Mouse (Mus musculus) embryonic facial prominence, embryonic 14.5 days (tissue): ENCODE data around the gene Atpaf1. TPM values are rescaled to one million over a fixed set of nuclear protein-coding genes. Genes with fewer than 3 reads are reported as not detected.

Experiments
- ATAC-seq: fragments of 200-750 bp; cut with Nextera tagmentation; 2 replicates; pipeline ENCODE4 v1.8.0; 2017; ENCODE audit warnings: low read depth, moderate number of reproducible peaks, moderate TSS enrichment
- DNase-seq: peaks from one replicate; pipeline ENCODE4 v3.0.0-alpha.2; 2015; ENCODE audit warnings: low spot score
- H3K27ac ChIP-seq: fragments of 300-500 bp; sonication (generic); replicated peaks from 2 replicates; pipeline ENCODE4 v1.5.1; 2014; ENCODE audit warnings: low read depth, mild to moderate bottlenecking, low read length, moderate library complexity
- H3K27me3 ChIP-seq: fragments of 300-500 bp; sonication (generic); replicated peaks from 2 replicates; pipeline ENCODE4 v1.6.1; 2014; ENCODE audit warnings: low read length; ENCODE audit not compliant: control insufficient read depth, insufficient read depth
- H3K36me3 ChIP-seq: fragments of 300-500 bp; sonication (generic); 2 replicates; pipeline ENCODE4 v1.6.1; 2014; ENCODE audit warnings: low read length, mixed read lengths; ENCODE audit not compliant: control insufficient read depth, insufficient read depth
- H3K4me1 ChIP-seq: fragments of 300-500 bp; sonication (generic); 2 replicates; pipeline ENCODE4 v1.6.1; 2014; ENCODE audit warnings: antibody characterized with exemption, low read length; ENCODE audit not compliant: control insufficient read depth, insufficient read depth
- H3K4me2 ChIP-seq: fragments of 300-500 bp; sonication (generic); 2 replicates; pipeline ENCODE4 v1.6.1; 2014; ENCODE audit warnings: low read depth, mild to moderate bottlenecking, low read length, moderate library complexity, mixed read lengths
- H3K4me3 ChIP-seq: fragments of 300-500 bp; sonication (generic); 2 replicates; pipeline ENCODE4 v1.5.1; 2014; ENCODE audit warnings: low read depth, mild to moderate bottlenecking, low read length
- H3K9ac ChIP-seq: fragments of 300-500 bp; sonication (generic); 2 replicates; pipeline ENCODE4 v1.6.1; 2014; ENCODE audit warnings: low read depth, mild to moderate bottlenecking, low read length, moderate library complexity, mixed read lengths
- H3K9me3 ChIP-seq: fragments of 300-500 bp; sonication (generic); 2 replicates; pipeline ENCODE4 v1.6.1; 2016; ENCODE audit warnings: low read length; ENCODE audit not compliant: control insufficient read depth
- WGBS: fragments of 180-500 bp; shearing (Covaris S2); extraction: QIAGEN DNeasy Blood & Tissue Kit; methylation state at CpG from one replicate; pipeline ENCODE4 v1.1.7; 2014; 5-methylcytosine and 5-hydroxymethylcytosine counted together
- polyA plus RNA-seq: library from polyadenylated mRNA; unstranded; fragments of >200 nt; fragmentation: Nextera tagmentation; extraction: Ambion mirVana; gene quantifications from 2 replicates; pipeline ENCODE4 v1.2.1, GENCODE M21; 2014

The Atpaf1 gene
- polyA plus RNA-seq, 1 experiment from 2014 or later = 54.4 TPM

GRCm38 (mm10) chr4:115831221-115831620 lies 46.6 kb downstream of the Atpaf1 start:
- Histone ChIP-seq H3K27me3 (no peaks in the 10 kb centered on the region), H3K9ac (no peak overlapping the region), H3K4me3 (no peak overlapping the region), H3K27ac (no peak overlapping the region), H3K4me1 (peaks cover 6% of the 10 kb centered on the region; the same call in 1 of the 2 replicates), H3K9me3 (no peaks in the 10 kb centered on the region), H3K4me2 (no peak overlapping the region), H3K36me3 (peaks cover 27% of the 10 kb centered on the region)
- no peak for DNase-seq
- no peak for ATAC-seq
- 91% methylated on average over 22 of the region's 22 CpGs for WGBS

GRCm38 (mm10) chr4:115832040-115832439 lies 47.4 kb downstream of the Atpaf1 start:
- Histone ChIP-seq H3K27me3 (no peaks in the 10 kb centered on the region), H3K9me3 (no peaks in the 10 kb centered on the region), H3K4me2 (no peak overlapping the region), H3K4me3 (no peak overlapping the region), H3K27ac (no peak overlapping the region), H3K36me3 (peaks cover 27% of the 10 kb centered on the region), H3K4me1 (peaks cover 6% of the 10 kb centered on the region; the same call in 1 of the 2 replicates), H3K9ac (no peak overlapping the region)
- DNase-seq = no peak
- ATAC-seq = no peak
- WGBS = 57% methylated on average over 2 of the region's 2 CpGs

DNA sequence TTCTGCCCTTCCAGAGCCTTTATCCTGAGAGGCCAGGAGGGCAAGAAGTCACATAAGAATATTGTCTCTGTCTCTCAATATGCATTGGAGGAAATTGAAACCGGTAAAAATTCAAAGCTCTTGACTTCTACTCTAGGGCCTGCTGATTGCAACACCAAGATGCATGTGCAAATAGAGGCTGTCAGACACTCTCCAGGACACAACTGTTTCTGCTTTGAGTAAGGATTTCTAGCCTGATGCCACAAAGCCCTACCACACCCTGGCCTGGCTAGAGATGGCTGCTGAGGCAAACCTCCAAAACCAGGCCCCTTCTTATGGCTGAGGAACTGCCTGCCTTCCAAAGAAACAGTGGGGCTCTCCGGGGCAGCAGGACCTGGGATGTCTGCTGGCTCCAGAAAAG lies 51.0 kb downstream of the Atpaf1 start:
- no peak overlapping the region for H3K4me2 ChIP-seq
- H3K9me3 ChIP-seq = no peaks in the 10 kb centered on the region
- DNase-seq (no peak), ATAC-seq (no peak)
- peaks cover 7% of the 10 kb centered on the region for H3K4me1 ChIP-seq
- H3K36me3 ChIP-seq = peaks cover 27% of the 10 kb centered on the region
- no peak overlapping the region for H3K4me3 ChIP-seq
- no peak overlapping the region for H3K9ac ChIP-seq
- no peak overlapping the region for H3K27ac ChIP-seq
- WGBS = 72% methylated on average over 2 of the region's 2 CpGs
- no peaks in the 10 kb centered on the region for H3K27me3 ChIP-seq

DNA sequence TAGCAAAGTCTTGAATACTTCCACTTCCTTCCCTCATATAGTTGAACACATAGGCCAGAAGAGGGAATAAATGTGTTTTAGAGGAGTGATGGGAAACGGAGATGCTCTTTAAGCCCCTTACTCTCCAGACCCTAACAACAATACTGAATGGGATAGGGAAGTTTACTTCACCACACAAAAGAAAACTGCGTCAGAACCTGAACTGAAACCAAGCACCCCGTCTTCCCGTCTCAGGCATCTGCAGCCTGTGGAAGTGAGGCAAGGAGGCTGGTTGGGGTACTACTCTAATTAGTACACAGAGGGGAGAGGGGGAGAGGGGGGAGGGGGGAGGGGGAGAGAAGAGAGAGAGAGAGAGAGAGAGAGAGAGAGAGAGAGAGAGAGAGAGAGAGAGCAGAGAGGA lies 53.6 kb downstream of the Atpaf1 start:
- H3K36me3 ChIP-seq = peaks cover 15% of the 10 kb centered on the region; the same call in 1 of the 2 replicates
- 76% methylated on average over 4 of the region's 4 CpGs for WGBS
- H3K27ac ChIP-seq = no peak overlapping the region
- H3K4me3 ChIP-seq = peak overlapping the region; percentile 70; the same call in 1 of the 2 replicates
- DNase-seq (no peak), ATAC-seq (no peak)
- peaks cover 7% of the 10 kb centered on the region for H3K4me1 ChIP-seq
- H3K9ac ChIP-seq = no peak overlapping the region
- H3K4me2 ChIP-seq = peak overlapping the region; percentile 74
- H3K9me3 ChIP-seq = no peaks in the 10 kb centered on the region
- H3K27me3 ChIP-seq = no peaks in the 10 kb centered on the region

DNA sequence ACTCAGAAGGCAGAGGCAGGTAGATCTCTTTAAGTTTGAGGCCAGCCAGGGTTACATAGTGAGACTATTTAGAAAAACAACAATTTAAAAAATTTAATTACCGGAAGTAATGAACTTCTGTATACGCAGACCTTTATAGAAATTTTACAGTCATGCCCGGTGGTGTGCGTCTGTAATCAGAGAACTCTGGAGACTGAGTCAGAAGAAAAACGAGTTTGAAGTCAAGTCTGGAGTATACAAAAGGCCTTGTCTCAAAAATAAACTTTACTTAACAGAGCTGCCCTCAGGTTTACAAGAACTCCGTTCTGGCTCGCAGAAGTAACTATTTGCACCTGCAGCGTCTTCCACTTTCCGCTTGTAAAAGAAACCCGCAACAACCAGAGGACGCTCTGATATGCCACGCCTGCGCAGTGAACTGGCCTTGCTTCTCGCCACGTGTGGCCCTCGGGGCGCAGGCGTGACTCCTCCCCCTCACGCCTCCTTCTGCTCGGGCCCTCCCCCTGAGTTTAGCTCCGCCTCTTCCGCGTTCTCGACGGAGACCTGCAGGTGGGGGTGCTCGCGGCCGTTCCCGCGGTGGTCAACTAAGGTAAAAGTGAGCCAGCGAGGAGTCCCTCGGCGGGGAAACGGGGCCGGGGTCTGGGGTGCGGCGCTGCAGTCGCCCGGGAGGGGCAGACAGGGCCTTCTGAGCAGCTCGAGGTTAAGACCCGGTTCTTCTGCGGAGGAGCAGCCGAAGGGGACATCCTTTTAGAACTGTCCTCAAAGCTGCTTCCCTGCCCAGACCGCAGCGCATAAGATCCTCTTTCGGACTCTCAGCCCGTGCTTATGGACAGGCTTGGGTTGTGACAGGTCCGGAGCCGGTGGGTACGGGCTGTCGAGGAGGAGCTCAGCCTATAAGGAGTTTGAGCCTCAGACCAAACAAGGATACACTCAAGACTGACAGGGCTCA lies 54.4 kb downstream of the Atpaf1 start, which contains the start of gene Mknk1:
TSS of gene Mknk1 (plus strand) at position 503 of the 946 bp plus-strand sequence.
- no peaks in the 10 kb centered on the region for H3K9me3 ChIP-seq
- 3% methylated on average over 51 of the region's 51 CpGs for WGBS
- H3K9ac ChIP-seq = peak within 1 kb of the TSS; percentile 79
- peaks cover 7% of the 10 kb centered on the region for H3K4me1 ChIP-seq
- ATAC-seq (peak; percentile 96), DNase-seq (peak; percentile 97)
- H3K4me3 ChIP-seq = peak within 1 kb of the TSS; percentile 70
- peak within 1 kb of the TSS; percentile 61 for H3K27ac ChIP-seq
- H3K36me3 ChIP-seq = peaks cover 8% of the 10 kb centered on the region; the same call in 1 of the 2 replicates
- H3K4me2 ChIP-seq = peak within 1 kb of the TSS; percentile 74
- no peaks in the 10 kb centered on the region for H3K27me3 ChIP-seq

DNA sequence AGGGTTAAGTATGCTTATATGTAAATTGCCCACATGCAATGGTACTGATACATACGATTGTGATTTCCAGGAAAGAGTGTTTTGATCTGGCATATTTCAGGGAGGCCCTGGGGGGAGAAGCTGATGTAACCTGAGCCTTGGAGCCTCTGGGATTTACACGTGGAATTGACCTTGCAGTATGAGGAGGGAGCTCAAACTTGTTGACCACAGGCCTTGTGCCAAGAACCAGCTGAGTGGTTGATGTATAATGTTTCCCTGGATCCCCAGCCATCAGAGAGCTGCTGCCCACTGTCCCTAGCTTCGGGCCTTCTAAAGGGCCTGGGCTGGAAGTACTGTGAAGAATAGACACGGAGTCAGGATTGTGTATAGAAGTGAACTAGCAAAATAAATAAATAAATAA lies 55.3 kb downstream of the Atpaf1 start:
- no peak for DNase-seq
- 32% methylated on average over 4 of the region's 4 CpGs for WGBS
- Histone ChIP-seq H3K4me1 (peaks cover 7% of the 10 kb centered on the region), H3K36me3 (no peaks in the 10 kb centered on the region), H3K4me3 (peak overlapping the region; percentile 70), H3K27ac (no peak overlapping the region), H3K27me3 (no peaks in the 10 kb centered on the region), H3K9me3 (no peaks in the 10 kb centered on the region), H3K4me2 (peak overlapping the region; percentile 74), H3K9ac (0 out of 2 replicates have a peak overlapping the region, but pooled peaks have one; percentile 79)
- no peak for ATAC-seq

DNA sequence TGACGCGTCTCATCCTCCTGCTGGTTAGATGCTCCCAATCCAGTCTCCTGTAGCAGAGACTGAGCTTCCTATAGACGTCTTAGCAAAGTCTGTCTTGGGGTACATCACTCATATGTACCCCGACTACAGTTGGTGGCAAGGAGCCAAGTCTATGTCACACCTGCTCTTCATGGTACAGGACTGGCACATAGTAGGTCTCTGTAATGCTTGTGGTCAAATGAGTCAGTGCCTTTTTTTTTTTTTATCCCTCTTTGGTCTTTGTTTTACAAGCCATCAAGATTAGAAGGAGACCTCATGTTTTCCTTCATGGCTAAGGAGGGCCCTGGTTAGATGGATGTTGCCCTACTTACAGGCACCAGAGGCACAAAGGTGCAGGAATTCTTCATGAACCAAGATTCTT lies 56.2 kb downstream of the Atpaf1 start:
- no peak overlapping the region for H3K9ac ChIP-seq
- no peak for DNase-seq
- 87% methylated on average over 4 of the region's 4 CpGs for WGBS
- H3K9me3 ChIP-seq = no peaks in the 10 kb centered on the region
- no peak overlapping the region for H3K4me3 ChIP-seq
- no peak overlapping the region for H3K4me2 ChIP-seq
- no peak for ATAC-seq
- H3K36me3 ChIP-seq = no peaks in the 10 kb centered on the region
- H3K4me1 ChIP-seq = peaks cover 7% of the 10 kb centered on the region
- H3K27me3 ChIP-seq = no peaks in the 10 kb centered on the region
- no peak overlapping the region for H3K27ac ChIP-seq

- Histone ChIP-seq H3K4me3 (no peak overlapping the region), H3K9me3 (no peaks in the 10 kb centered on the region), H3K27me3 (no peaks in the 10 kb centered on the region), H3K36me3 (peaks cover 33% of the 10 kb centered on the region), H3K27ac (no peak overlapping the region), H3K4me2 (no peak overlapping the region), H3K9ac (no peak overlapping the region), H3K4me1 (no peaks in the 10 kb centered on the region)
- no peak for ATAC-seq
- DNase-seq = peak; percentile 33
- WGBS = 47% methylated on average over 2 of the region's 2 CpGs
These were observed 62.0 kb downstream of the Atpaf1 start for GRCm38 (mm10) chr4:115846656-115847055.
